Mouse (Mus musculus) forebrain, embryonic 10.5 days (tissue): ENCODE results near the gene St7. TPM values are rescaled to one million over a fixed set of nuclear protein-coding genes. Genes with fewer than 3 reads are reported as not detected.

Experiments used
- DNase-seq: peaks from one replicate; pipeline ENCODE4 v3.0.0-alpha.2; 2017; ENCODE audit warnings: low spot score; ENCODE audit errors: extremely low spot score
- H3K27ac ChIP-seq: fragments of 300-500 bp; sonication (generic); 2 replicates; pipeline ENCODE4 v1.5.1; 2016; ENCODE audit warnings: mild to moderate bottlenecking
- H3K27me3 ChIP-seq: fragments of 300-500 bp; sonication (generic); 2 replicates; pipeline ENCODE4 v1.6.1; 2016; ENCODE audit warnings: mild to moderate bottlenecking; ENCODE audit not compliant: poor library complexity, severe bottlenecking
- H3K36me3 ChIP-seq: fragments of 300-500 bp; sonication (generic); replicated peaks from 2 replicates; pipeline ENCODE4 v1.6.1; 2016; ENCODE audit warnings: mild to moderate bottlenecking, moderate library complexity
- H3K4me1 ChIP-seq: fragments of 300-500 bp; sonication (generic); 2 replicates; pipeline ENCODE4 v1.6.1; 2016
- H3K4me3 ChIP-seq: fragments of 300-500 bp; sonication (generic); 2 replicates; pipeline ENCODE4 v1.5.1; 2016; ENCODE audit warnings: mild to moderate bottlenecking, moderate library complexity
- H3K9me3 ChIP-seq: fragments of 300-500 bp; sonication (generic); 2 replicates; pipeline ENCODE4 v1.6.1; 2016; ENCODE audit warnings: mild to moderate bottlenecking, moderate library complexity
- WGBS: fragments of 180-500 bp; shearing (Covaris S2); methylation state at CpG from one replicate; pipeline ENCODE4 v1.1.7; 2016; 5-methylcytosine and 5-hydroxymethylcytosine counted together
- polyA plus RNA-seq: library from polyadenylated mRNA; unstranded; fragments of >200 nt; fragmentation: Nextera tagmentation; extraction: Ambion mirVana; gene quantifications from 2 replicates; pipeline ENCODE4 v1.2.1, GENCODE M21; 2016

Gene St7
- polyA plus RNA-seq = 19.1 and 22.9 TPM in 2 replicates

DNA sequence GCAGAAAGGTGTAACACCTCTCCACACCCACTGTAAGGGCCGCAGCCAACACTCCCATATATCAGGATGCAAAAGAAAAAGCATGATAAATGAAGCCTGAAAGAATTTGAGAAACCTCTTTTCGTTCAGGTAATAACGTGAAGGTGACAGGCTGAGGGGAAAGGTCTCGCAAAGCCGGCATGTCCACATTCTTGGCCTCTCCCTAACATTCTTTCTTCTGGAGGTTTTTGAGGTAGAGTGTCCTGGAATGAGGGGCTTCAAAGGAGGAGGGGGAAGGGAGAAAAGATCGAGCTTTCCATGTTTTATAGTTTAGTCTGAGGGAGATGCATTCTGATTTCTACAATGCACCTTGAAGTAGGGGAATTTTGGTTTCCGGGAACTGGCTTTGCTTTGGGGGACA, at the start of gene St7:
Gene St7 (plus strand): TSS at position 287 of the 400 bp plus-strand sequence.
- Histone ChIP-seq H3K9me3 (no peaks in the 10 kb centered on the region), H3K27ac (peak within 1 kb of the TSS; percentile 96), H3K4me3 (peak within 1 kb of the TSS; percentile 88), H3K4me1 (peaks cover 27% of the 10 kb centered on the region), H3K27me3 (0 out of 2 replicates have a peak, but pooled peaks cover 5% of the 10 kb centered on the region), H3K36me3 (peaks cover 6% of the 10 kb centered on the region)
- 78% methylated on average over 7 of the region's 7 CpGs for WGBS
- DNase-seq = no peak

GRCm38 (mm10) chr6:17646107-17646506, 46.6 kb upstream of the St7 start:
- no peak for DNase-seq
- no peaks in the 10 kb centered on the region for H3K9me3 ChIP-seq
- 0 out of 2 replicates have a peak, but pooled peaks cover 3% of the 10 kb centered on the region for H3K4me1 ChIP-seq
- H3K36me3 ChIP-seq = peaks cover 27% of the 10 kb centered on the region
- WGBS = 80% methylated on average over 3 of the region's 3 CpGs
- no peak overlapping the region for H3K27ac ChIP-seq
- H3K4me3 ChIP-seq = no peak overlapping the region
- no peaks in the 10 kb centered on the region for H3K27me3 ChIP-seq

- DNase-seq = no peak
- no peak overlapping the region for H3K4me3 ChIP-seq
- H3K36me3 ChIP-seq = peaks cover 78% of the 10 kb centered on the region
- no peaks in the 10 kb centered on the region for H3K27me3 ChIP-seq
- no peak overlapping the region for H3K27ac ChIP-seq
- no peaks in the 10 kb centered on the region for H3K4me1 ChIP-seq
- H3K9me3 ChIP-seq = no peaks in the 10 kb centered on the region
- WGBS = 94% methylated on average over 2 of the region's 2 CpGs
Measured at GRCm38 (mm10) chr6:17652132-17652531, 40.6 kb upstream of the St7 start.

GRCm38 (mm10) chr6:17655080-17655479, 37.7 kb upstream of the St7 start:
- no peaks in the 10 kb centered on the region for H3K4me1 ChIP-seq
- WGBS = 96% methylated on average over 2 of the region's 2 CpGs
- peaks cover 79% of the 10 kb centered on the region for H3K36me3 ChIP-seq
- H3K27me3 ChIP-seq = no peaks in the 10 kb centered on the region
- H3K9me3 ChIP-seq = no peaks in the 10 kb centered on the region
- no peak overlapping the region for H3K4me3 ChIP-seq
- no peak overlapping the region for H3K27ac ChIP-seq
- DNase-seq = no peak

GRCm38 (mm10) chr6:17657308-17657707, 35.4 kb upstream of the St7 start:
- Histone ChIP-seq H3K27me3 (no peaks in the 10 kb centered on the region), H3K9me3 (no peaks in the 10 kb centered on the region), H3K27ac (no peak overlapping the region), H3K36me3 (peaks cover 81% of the 10 kb centered on the region), H3K4me1 (no peaks in the 10 kb centered on the region), H3K4me3 (no peak overlapping the region)
- DNase-seq = no peak
- 83% methylated on average over 1 of the region's 1 CpGs for WGBS

DNA sequence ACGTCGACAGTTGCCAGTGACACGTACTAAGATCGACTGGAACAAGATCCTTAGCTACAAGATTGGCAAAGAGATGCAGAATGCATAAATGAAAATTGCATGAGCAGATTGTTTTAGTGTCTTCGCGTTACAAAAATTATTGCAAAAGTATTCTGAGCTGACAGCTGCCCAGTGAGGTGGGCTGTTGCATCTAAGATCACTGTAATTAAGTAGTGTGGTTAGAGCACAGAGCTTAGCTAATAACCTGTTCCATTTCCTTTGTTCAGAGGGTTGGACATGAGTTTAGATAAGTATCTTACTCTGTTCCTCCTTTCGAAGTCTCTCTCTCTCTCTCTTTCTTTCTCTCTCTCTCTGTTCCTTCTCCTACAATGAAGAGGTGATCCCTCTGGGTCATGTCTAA, 27.4 kb upstream of the St7 start:
- H3K36me3 ChIP-seq = peaks cover 89% of the 10 kb centered on the region
- H3K27ac ChIP-seq = no peak overlapping the region
- 94% methylated on average over 7 of the region's 7 CpGs for WGBS

GRCm38 (mm10) chr6:17666024-17666423, 26.7 kb upstream of the St7 start:
- no peak for DNase-seq
- H3K27me3 ChIP-seq = no peaks in the 10 kb centered on the region
- H3K36me3 ChIP-seq = peaks cover 83% of the 10 kb centered on the region
- H3K27ac ChIP-seq = no peak overlapping the region
- no peaks in the 10 kb centered on the region for H3K4me1 ChIP-seq
- no peak overlapping the region for H3K4me3 ChIP-seq
- no peaks in the 10 kb centered on the region for H3K9me3 ChIP-seq

More for the DNA sequence above, 27.4 kb upstream of the St7 start:
- H3K4me1 ChIP-seq = no peaks in the 10 kb centered on the region
- no peak for DNase-seq
- H3K4me3 ChIP-seq = no peak overlapping the region
- H3K27me3 ChIP-seq = no peaks in the 10 kb centered on the region
- no peaks in the 10 kb centered on the region for H3K9me3 ChIP-seq

DNA sequence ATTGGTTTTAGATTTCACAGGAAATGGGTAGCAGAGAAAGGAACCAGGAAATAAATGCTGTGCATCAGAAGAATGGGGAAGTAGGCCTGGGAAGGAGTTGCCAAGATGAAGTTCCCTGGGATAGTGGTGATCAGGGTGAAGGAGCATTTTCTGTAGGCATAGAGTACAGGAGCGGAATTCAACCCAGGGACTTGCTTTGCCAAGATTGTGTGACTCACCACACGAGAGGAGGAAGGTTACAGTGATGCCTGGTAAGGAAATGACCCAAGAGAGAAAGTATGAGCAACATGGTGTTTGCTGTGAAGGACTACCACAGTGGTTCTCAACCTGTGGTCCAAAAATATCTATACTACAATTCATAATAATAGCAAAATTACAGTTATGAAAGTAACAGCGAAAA, 24.9 kb upstream of the St7 start:
- Histone ChIP-seq H3K9me3 (no peaks in the 10 kb centered on the region), H3K27ac (no peak overlapping the region), H3K27me3 (no peaks in the 10 kb centered on the region), H3K4me3 (no peak overlapping the region), H3K36me3 (peaks cover 65% of the 10 kb centered on the region), H3K4me1 (no peaks in the 10 kb centered on the region)
- WGBS = 96% methylated on average over 3 of the region's 3 CpGs
- no peak for DNase-seq

DNA sequence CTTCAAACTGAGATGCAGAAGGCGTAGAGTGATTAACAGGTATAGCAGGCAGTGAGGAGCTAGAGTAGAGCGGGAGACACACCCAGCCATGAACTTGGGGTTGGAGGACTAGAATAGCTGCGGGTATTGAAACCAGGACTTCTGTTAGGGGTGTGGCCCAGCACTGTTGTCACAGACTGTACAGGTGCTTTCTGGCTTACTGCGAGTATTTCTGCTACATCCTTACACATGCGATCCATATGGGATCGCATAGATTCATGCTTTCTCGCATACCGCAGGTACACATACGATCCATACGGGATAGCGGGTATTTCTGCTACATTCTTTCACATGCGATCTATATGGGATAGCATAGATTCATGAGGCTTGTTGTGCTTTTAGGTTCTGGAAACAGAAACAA, 24.4 kb upstream of the St7 start:
- WGBS = 96% methylated on average over 12 of the region's 12 CpGs
- Histone ChIP-seq H3K36me3 (peaks cover 60% of the 10 kb centered on the region), H3K27me3 (no peaks in the 10 kb centered on the region), H3K4me1 (no peaks in the 10 kb centered on the region), H3K9me3 (no peaks in the 10 kb centered on the region), H3K4me3 (no peak overlapping the region), H3K27ac (no peak overlapping the region)
- DNase-seq = no peak

DNA sequence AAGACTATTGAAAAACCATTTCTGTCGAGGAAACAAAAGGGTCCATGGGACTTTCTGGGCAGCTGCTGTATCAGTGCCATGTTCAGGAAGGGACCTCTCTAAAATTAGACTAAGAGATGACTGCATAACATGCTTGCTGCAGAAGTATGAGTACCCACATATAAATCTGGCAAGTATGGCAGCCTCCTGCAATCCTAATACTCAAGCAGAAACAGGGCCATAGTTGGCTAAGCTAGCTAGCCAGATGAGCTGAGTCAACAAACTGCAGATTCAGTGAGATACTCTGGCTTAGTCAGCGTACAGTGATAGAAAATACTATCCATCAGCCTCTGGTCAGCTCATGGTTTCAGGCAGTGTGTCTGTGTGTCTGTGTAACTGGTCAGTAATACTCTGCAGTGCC, 22.9 kb upstream of the St7 start:
- Histone ChIP-seq H3K4me1 (no peaks in the 10 kb centered on the region), H3K27ac (no peak overlapping the region), H3K36me3 (peaks cover 46% of the 10 kb centered on the region), H3K9me3 (no peaks in the 10 kb centered on the region), H3K27me3 (no peaks in the 10 kb centered on the region), H3K4me3 (no peak overlapping the region)
- 95% methylated on average over 2 of the region's 2 CpGs for WGBS
- no peak for DNase-seq

DNA sequence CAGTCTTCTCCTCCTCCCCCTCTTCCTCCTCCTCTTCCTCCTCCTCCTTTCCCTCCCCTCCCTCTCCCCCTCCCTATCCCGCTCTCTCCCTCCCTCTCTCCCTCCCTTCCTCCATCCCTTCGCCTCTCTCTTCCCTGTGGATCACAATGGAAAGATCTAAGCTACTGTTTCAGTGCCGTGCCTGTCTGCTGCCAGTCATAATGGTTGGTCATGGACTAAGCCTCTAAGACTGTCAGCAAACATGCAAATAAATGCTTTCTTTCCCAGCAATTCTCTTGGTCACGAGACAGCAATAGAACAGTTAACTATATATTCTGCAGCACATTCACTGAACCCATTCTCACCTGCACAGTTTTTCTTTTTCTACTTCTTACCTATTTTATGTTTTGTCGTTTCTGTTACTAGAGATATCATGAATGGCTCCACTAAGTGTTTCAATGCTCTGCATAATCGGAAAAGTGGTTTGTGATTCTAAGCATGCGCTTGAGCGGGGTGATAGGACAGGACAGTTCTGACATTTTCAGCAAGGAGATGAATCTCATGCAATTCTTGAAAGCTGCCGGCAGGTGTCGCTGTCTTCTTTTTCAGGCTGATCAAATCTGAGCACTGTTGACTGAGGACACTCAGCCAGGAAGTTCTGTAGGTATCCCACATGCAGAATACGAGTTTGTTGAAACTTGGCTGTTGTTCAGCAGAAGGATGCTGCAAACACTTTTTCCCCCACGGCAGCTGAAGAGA, 17.5 kb upstream of the St7 start:
- H3K27me3 ChIP-seq = no peaks in the 10 kb centered on the region
- no peaks in the 10 kb centered on the region for H3K36me3 ChIP-seq
- H3K27ac ChIP-seq = no peak overlapping the region
- 32% methylated on average over 12 of the region's 12 CpGs for WGBS
- no peaks in the 10 kb centered on the region for H3K4me1 ChIP-seq
- H3K4me3 ChIP-seq = no peak overlapping the region
- no peaks in the 10 kb centered on the region for H3K9me3 ChIP-seq
- DNase-seq = peak; percentile 66

GRCm38 (mm10) chr6:17677008-17677407, 15.7 kb upstream of the St7 start:
- WGBS = 82% methylated on average over 2 of the region's 2 CpGs
- Histone ChIP-seq H3K4me1 (no peaks in the 10 kb centered on the region), H3K36me3 (no peaks in the 10 kb centered on the region), H3K4me3 (no peak overlapping the region), H3K27me3 (no peaks in the 10 kb centered on the region), H3K27ac (no peak overlapping the region), H3K9me3 (peaks cover 7% of the 10 kb centered on the region)
- no peak for DNase-seq

DNA sequence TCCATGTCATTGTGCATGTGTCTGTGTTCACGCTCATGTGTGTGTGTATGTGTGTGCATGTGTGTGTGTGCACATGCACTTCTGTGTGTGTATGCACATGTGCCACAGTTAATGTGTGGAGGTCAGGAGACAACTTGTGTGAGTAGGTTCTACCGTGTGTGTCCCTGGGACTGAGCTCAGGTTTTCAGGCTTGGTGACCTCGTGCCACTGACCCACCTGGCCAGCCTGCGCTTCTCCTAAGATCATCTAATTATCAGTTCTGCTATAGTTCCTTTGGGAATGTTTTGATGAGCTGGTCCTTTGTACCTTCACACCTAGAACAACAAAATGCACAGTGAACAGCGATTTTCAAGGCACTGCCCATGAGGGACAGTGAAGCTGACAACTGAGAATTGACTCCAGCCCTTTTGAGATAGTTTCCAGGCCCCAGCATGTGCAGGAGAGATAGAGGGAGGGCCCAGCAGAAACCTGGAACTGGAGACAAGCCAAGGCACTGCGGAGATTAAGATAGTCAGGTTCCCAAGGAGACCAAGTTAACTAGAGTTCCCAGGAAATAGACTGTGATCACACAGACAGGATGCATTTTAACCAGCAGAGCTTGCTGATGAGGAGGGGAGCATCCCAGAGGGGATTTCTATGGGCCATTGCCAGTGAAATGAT, 12.3 kb upstream of the St7 start:
- Histone ChIP-seq H3K27ac (no peak overlapping the region), H3K27me3 (no peaks in the 10 kb centered on the region), H3K4me1 (no peaks in the 10 kb centered on the region), H3K9me3 (peaks cover 7% of the 10 kb centered on the region), H3K4me3 (no peak overlapping the region), H3K36me3 (no peaks in the 10 kb centered on the region)
- DNase-seq = no peak
- WGBS = 91% methylated on average over 6 of the region's 6 CpGs
